Mouse (Mus musculus) heart, adult 2 months (tissue): ENCODE measurements around the gene Pi4k2a.

Source experiments
- CTCF ChIP-seq: fragments of 200-600 bp; IDR thresholded peaks from 2 replicates; pipeline ENCODE4 v1.8.1; 2022; ENCODE audit warnings: antibody characterized with exemption, mild to moderate bottlenecking, moderate library complexity
- POLR2A ChIP-seq: fragments of 200-500 bp; IDR thresholded peaks from 2 replicates; pipeline ENCODE4 v1.6.1; 2011; ENCODE audit warnings: mild to moderate bottlenecking, low read depth, low read length, control low read depth; ENCODE audit not compliant: insufficient read depth

DNA sequence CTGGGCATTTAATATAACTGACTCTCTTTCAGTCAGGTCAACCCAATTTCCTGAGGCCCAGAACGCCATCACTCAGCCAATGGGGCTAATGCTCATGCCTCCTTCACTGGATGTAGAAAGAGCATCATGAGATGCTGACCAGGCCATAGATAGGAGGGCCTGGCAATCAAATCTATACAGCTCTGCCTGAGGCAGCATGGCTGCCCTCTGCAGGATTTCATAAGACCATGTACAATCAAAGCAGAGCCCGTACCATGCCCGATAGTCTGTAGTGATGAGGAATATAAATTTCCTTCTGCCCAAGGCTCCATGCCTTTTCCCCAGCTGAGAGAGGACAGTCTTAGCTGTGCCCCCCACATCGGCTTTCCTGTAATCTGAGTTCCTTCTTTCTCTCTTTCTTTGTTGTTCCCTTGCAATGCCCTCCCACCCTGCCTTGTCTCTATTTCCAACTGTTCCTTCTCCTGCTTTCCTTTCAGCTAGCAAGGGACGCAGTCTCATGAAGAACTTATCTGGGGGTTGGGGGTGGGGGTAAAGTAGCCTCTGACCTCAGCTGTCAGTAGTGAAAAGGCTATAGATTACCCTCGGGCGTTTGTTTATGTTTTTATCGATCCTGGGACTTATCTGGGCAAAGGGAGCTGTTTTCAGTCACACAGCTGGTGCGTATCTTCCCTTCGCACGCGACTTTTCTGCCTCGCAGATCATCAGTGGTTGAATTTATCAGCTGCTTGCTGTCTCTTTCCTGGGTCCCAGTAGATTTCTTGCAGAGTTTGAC, 68.2 kb downstream of the Pi4k2a start:
- TF ChIP-seq CTCF = no peak
- no peak for TF ChIP-seq POLR2A
